Mouse (Mus musculus) cortical plate, adult 2 months (tissue): Measurements from ENCODE around the gene Kirrel2.

ENCODE experiments used
- CTCF ChIP-seq: fragments of 200-500 bp; IDR thresholded peaks from 2 replicates; pipeline ENCODE4 v1.5.1; 2011; ENCODE audit warnings: mild to moderate bottlenecking, control low read depth, low read length; ENCODE audit not compliant: insufficient read depth; ENCODE audit errors: extremely low read depth
- POLR2A ChIP-seq: fragments of 200-500 bp; IDR thresholded peaks from 2 replicates; pipeline ENCODE4 v1.6.1; 2011; ENCODE audit warnings: mild to moderate bottlenecking, low read length, control low read depth; ENCODE audit not compliant: insufficient read depth; ENCODE audit errors: extremely low read depth

GRCm38 (mm10) chr7:30472411-30472810, 14.9 kb upstream of the Kirrel2 start:
- TF ChIP-seq POLR2A (no peak), CTCF (peak; percentile 53)
